ENCODE assay signal across 22 mouse cellular contexts in the genomic region with DNA sequence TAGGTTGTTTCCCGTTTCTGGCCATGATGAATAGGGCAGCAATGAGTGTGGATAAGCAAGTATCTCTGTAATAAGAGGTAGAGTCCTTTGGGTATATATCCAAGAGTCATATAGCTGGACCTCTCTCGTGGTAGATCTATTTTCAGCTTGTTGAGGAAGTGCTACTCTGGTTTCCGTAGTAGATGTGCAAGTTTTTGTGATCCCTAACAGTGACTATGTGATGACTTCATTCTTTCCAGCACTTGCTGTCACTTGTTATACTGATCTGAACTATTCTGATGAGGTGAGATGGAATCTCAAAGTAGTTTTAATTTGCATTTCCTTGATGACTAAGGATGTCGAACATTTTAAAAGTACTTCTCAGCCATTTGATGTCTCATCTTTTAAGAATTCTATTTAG.
"Had no signal": no experiment of that assay in that cellular context is flagged by ENCODE, and none has a peak within 500 bp of the region (broad histone marks: within the 10 kb centered on the region; RNA-seq: fewer than 3 reads in every experiment).

No protein-coding gene starts in this region.

- H3K9me3 ChIP-seq: limb, embryonic 15.5 days; midbrain, embryonic 12.5 days; midbrain, embryonic 15.5 days; neural tube, embryonic 12.5 days; neural tube, embryonic 15.5 days had no signal

- DNase-seq: kidney, adult 2 months; kidney, postnatal 25 days; layer of hippocampus, adult 9-11 months; liver, postnatal 0 days; lung, embryonic 14.5 days; right cerebral cortex, adult 18-20 months; right cerebral cortex, postnatal 14 days; right cerebral cortex, postnatal 4 days; thymus, adult 18-20 months; thymus, postnatal 36 days had no signal

- H3K27ac ChIP-seq: kidney, postnatal 0 days; layer of hippocampus, adult 2 months; left cerebral cortex, adult 2 months; limb, embryonic 12.5 days; limb, embryonic 15.5 days; liver, embryonic 14.5 days; midbrain, embryonic 12.5 days; midbrain, embryonic 15.5 days; neural tube, embryonic 12.5 days; neural tube, embryonic 15.5 days had no signal

- H3K4me1 ChIP-seq: limb, embryonic 12.5 days; limb, embryonic 15.5 days; midbrain, embryonic 12.5 days; midbrain, embryonic 15.5 days; neural tube, embryonic 12.5 days; neural tube, embryonic 15.5 days had no signal

- H3K27me3 ChIP-seq: limb, embryonic 12.5 days; limb, embryonic 15.5 days; midbrain, embryonic 12.5 days; midbrain, embryonic 15.5 days; neural tube, embryonic 12.5 days; neural tube, embryonic 15.5 days had no signal

- H3K36me3 ChIP-seq: limb, embryonic 12.5 days; limb, embryonic 15.5 days; midbrain, embryonic 12.5 days; midbrain, embryonic 15.5 days; neural tube, embryonic 12.5 days; neural tube, embryonic 15.5 days had no signal

- H3K4me3 ChIP-seq: layer of hippocampus, adult 2 months; left cerebral cortex, adult 2 months; limb, embryonic 12.5 days; limb, embryonic 15.5 days; midbrain, embryonic 12.5 days; midbrain, embryonic 15.5 days; neural tube, embryonic 12.5 days; neural tube, embryonic 15.5 days had no signal

- ATAC-seq: liver, postnatal 0 days; lung, postnatal 0 days; midbrain, embryonic 15.5 days had no signal

- H3K4me2 ChIP-seq: limb, embryonic 12.5 days; limb, embryonic 15.5 days; liver, embryonic 11.5 days; lung, embryonic 14.5 days; midbrain, embryonic 12.5 days; midbrain, embryonic 15.5 days; neural tube, embryonic 12.5 days; neural tube, embryonic 15.5 days had no signal

- H3K9ac ChIP-seq: limb, embryonic 12.5 days; limb, embryonic 15.5 days; liver, embryonic 14.5 days; liver, postnatal 0 days; lung, embryonic 14.5 days; midbrain, embryonic 12.5 days; midbrain, embryonic 15.5 days; neural tube, embryonic 12.5 days; neural tube, embryonic 15.5 days had no signal
